11 mouse cellular contexts compared by ENCODE assay signal in the genomic region with DNA sequence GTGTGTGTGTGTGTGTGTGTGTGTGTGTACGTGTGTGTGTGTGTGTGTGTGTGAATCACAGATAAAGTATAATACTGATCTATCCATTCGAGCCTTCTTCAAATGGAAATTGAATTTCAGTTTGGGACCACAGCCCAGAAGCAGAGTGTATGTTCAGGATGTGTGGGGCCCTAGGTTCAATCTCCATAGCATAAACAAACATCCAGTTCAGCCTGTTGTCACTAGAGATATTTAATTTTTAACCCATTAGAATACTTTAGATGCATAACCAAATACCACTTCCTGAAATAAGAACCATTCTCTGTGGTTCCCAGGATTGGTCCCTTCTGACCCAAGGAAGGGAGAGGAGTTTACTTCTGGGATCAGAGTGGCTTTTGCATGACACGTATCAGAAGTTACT.
DNase-seq lines count a peak whose midpoint lies in the region; ATAC-seq and TF ChIP-seq lines count a peak whose summit lies in the region.
"Had no signal": no experiment of that assay in that cellular context is flagged by ENCODE, and none has a peak within 500 bp of the region (broad histone marks: within the 10 kb centered on the region; RNA-seq: fewer than 3 reads in every experiment).

No protein-coding gene starts in this region.

- no peaks in the 10 kb centered on the region for H3K27me3 ChIP-seq in heart, embryonic 12.5 days (replicated peaks)
- H3K27me3 ChIP-seq in liver, embryonic 12.5 days (replicated peaks), result no peaks in the 10 kb centered on the region
- no peaks in the 10 kb centered on the region for H3K27me3 ChIP-seq in embryonic facial prominence, embryonic 13.5 days
- H3K27me3 ChIP-seq in heart, postnatal 0 days (ENCODE audit: control insufficient read depth, insufficient read depth, low read length), result no peaks in the 10 kb centered on the region
- H3K27me3 ChIP-seq in limb, embryonic 10.5 days (ENCODE audit: low read depth, poor library complexity, severe bottlenecking), result no peaks in the 10 kb centered on the region
- H3K27me3 ChIP-seq: CH12.LX had no signal

- H3K4me2 ChIP-seq in heart, embryonic 12.5 days, result peak overlapping the region; percentile 43; the same call in 1 of the 2 replicates
- no peak overlapping the region for H3K4me2 ChIP-seq in liver, embryonic 12.5 days
- no peak overlapping the region for H3K4me2 ChIP-seq in embryonic facial prominence, embryonic 13.5 days
- H3K4me2 ChIP-seq in heart, postnatal 0 days (ENCODE audit: low read depth, low read length), result no peak overlapping the region

- ATAC-seq in heart, embryonic 12.5 days (ENCODE audit: insufficient number of reproducible peaks, low FRiP score), result no peak
- ATAC-seq in liver, embryonic 12.5 days, result no peak
- no peak for ATAC-seq in embryonic facial prominence, embryonic 13.5 days (ENCODE audit: insufficient number of reproducible peaks, insufficient read depth, low FRiP score, low TSS enrichment, low read depth)
- ATAC-seq in heart, postnatal 0 days (ENCODE audit: insufficient read depth, low read depth), result peak; percentile 16

- H3K4me3 ChIP-seq in heart, embryonic 12.5 days, result no peak overlapping the region
- H3K4me3 ChIP-seq in liver, embryonic 12.5 days, result no peak overlapping the region
- H3K4me3 ChIP-seq in embryonic facial prominence, embryonic 13.5 days, result no peak overlapping the region
- H3K4me3 ChIP-seq in heart, postnatal 0 days (ENCODE audit: low read depth, low read length), result no peak overlapping the region
- H3K4me3 ChIP-seq in limb, embryonic 10.5 days, result no peak overlapping the region
- H3K4me3 ChIP-seq: erythroblast, embryonic 14.5 days had no signal

- no peak for DNase-seq in heart, postnatal 10 days
- no peak for DNase-seq in liver
- no peak for DNase-seq in heart, postnatal 0 days (ENCODE audit: low spot score)
- no peak for DNase-seq in limb, embryonic 10.5 days (ENCODE audit: low spot score)
- no peak for DNase-seq in adrenal gland, adult (ENCODE audit: inconsistent age in 2 of 2, low spot score in 1 of 2)
- DNase-seq: gastrocnemius, postnatal 25 days had no signal

- WGBS in heart, embryonic 12.5 days, result 59% methylated on average over 3 of the region's 3 CpGs
- WGBS in liver, embryonic 12.5 days (ENCODE audit: insufficient replicate concordance), result 39% methylated on average over 3 of the region's 3 CpGs
- WGBS in embryonic facial prominence, embryonic 13.5 days, result 51% methylated on average over 3 of the region's 3 CpGs
- 43% methylated on average over 3 of the region's 3 CpGs for WGBS in heart, postnatal 0 days
- 78% methylated on average over 3 of the region's 3 CpGs for WGBS in limb, embryonic 10.5 days

- intact Hi-C loops in heart, postnatal 10 days (cut with DNase I), result loop anchor here (5.0 kb wide), 1 partner anchor 42 kb away; no protein-coding TSS in a partner anchor

- no peak for TF ChIP-seq CTCF in heart, postnatal 0 days (IDR thresholded peaks at IDR 0.05; ENCODE audit: low read depth)

- H3K4me1 ChIP-seq in heart, embryonic 12.5 days (replicated peaks), result peaks cover 52% of the 10 kb centered on the region
- peaks cover 45% of the 10 kb centered on the region for H3K4me1 ChIP-seq in liver, embryonic 12.5 days
- peaks cover 24% of the 10 kb centered on the region for H3K4me1 ChIP-seq in embryonic facial prominence, embryonic 13.5 days
- H3K4me1 ChIP-seq in heart, postnatal 0 days (ENCODE audit: control insufficient read depth, insufficient read depth), result peaks cover 38% of the 10 kb centered on the region
- peaks cover 4% of the 10 kb centered on the region for H3K4me1 ChIP-seq in limb, embryonic 10.5 days

- 0 out of 2 replicates have a peak, but pooled peaks cover 3% of the 10 kb centered on the region for H3K9me3 ChIP-seq in heart, embryonic 12.5 days (replicated peaks)
- H3K9me3 ChIP-seq in liver, embryonic 12.5 days (replicated peaks), result no peaks in the 10 kb centered on the region
- H3K9me3 ChIP-seq in embryonic facial prominence, embryonic 13.5 days, result peaks cover 4% of the 10 kb centered on the region; the same call in 1 of the 2 replicates
- 0 out of 2 replicates have a peak, but pooled peaks cover 11% of the 10 kb centered on the region for H3K9me3 ChIP-seq in heart, postnatal 0 days (replicated peaks; ENCODE audit: control insufficient read depth, low read length)
- 0 out of 2 replicates have a peak, but pooled peaks cover 1% of the 10 kb centered on the region for H3K9me3 ChIP-seq in limb, embryonic 10.5 days (replicated peaks)

- TF ChIP-seq EP300 in heart, postnatal 0 days (IDR thresholded peaks at IDR 0.05; ENCODE audit: low read depth), result no peak

- no peak overlapping the region for H3K9ac ChIP-seq in heart, embryonic 12.5 days
- no peak overlapping the region for H3K9ac ChIP-seq in liver, embryonic 12.5 days
- no peak overlapping the region for H3K9ac ChIP-seq in embryonic facial prominence, embryonic 13.5 days
- H3K9ac ChIP-seq in heart, postnatal 0 days (replicated peaks; ENCODE audit: low read depth, low read length), result no peak overlapping the region

- H3K27ac ChIP-seq in heart, embryonic 12.5 days (ENCODE audit: poor library complexity, severe bottlenecking), result peak overlapping the region; percentile 81
- H3K27ac ChIP-seq in liver, embryonic 12.5 days, result 0 out of 2 replicates have a peak overlapping the region, but pooled peaks have one; percentile 39
- H3K27ac ChIP-seq in embryonic facial prominence, embryonic 13.5 days, result peak overlapping the region; percentile 39; the same call in 1 of the 2 replicates
- H3K27ac ChIP-seq in heart, postnatal 0 days (ENCODE audit: low read depth), result peak overlapping the region; percentile 73
- no peak overlapping the region for H3K27ac ChIP-seq in limb, embryonic 10.5 days

- peaks cover 4% of the 10 kb centered on the region; the same call in 1 of the 2 replicates for H3K36me3 ChIP-seq in heart, embryonic 12.5 days
- no peaks in the 10 kb centered on the region for H3K36me3 ChIP-seq in liver, embryonic 12.5 days
- H3K36me3 ChIP-seq in embryonic facial prominence, embryonic 13.5 days, result no peaks in the 10 kb centered on the region
- H3K36me3 ChIP-seq in heart, postnatal 0 days (replicated peaks; ENCODE audit: control insufficient read depth, insufficient read depth, low read length), result 0 out of 2 replicates have a peak, but pooled peaks cover 4% of the 10 kb centered on the region
- no peaks in the 10 kb centered on the region for H3K36me3 ChIP-seq in limb, embryonic 10.5 days
